Mouse (Mus musculus): ENCODE results near the gene Ralgps1. TPM values are rescaled to one million over a fixed set of nuclear protein-coding genes. Genes with fewer than 3 reads are reported as not detected.

Ralgps1 gene
- polyA plus RNA-seq, 1 experiment from 2014 or later = 7.9 TPM

DNA sequence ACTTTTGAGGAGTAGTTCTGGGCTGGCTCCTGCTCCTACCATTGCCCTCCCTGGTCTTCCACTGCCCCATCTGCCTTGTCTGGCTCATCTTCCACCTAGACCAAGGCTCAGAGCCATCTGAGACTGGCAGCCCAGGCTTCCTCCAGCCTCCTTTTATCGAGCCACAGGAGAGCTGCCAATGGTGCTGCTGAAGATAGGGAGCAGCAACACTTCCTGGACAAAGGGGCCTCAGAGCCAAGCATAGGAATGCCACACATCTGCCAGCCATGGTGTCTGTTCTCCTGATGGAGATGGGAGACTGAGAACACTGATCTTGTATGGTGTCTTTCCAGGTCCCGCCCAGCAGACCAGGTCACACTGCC lies 102.2 kb downstream of the Ralgps1 start:
- 80% methylated on average over 2 of the region's 2 CpGs for WGBS
- H3K4me2 ChIP-seq (replicated peaks; ENCODE audit: low read depth, low read length) = no peak overlapping the region
- no peak overlapping the region for H3K27ac ChIP-seq (ENCODE audit: low read depth, low read length)
- no peaks in the 10 kb centered on the region for H3K9me3 ChIP-seq (ENCODE audit: control insufficient read depth, low read length)
- no peak overlapping the region for H3K4me3 ChIP-seq (ENCODE audit: low read length)
- no peak for ATAC-seq (ENCODE audit: low FRiP score, low TSS enrichment)
- H3K27me3 ChIP-seq (ENCODE audit: control insufficient read depth, insufficient read depth, low read length) = no peaks in the 10 kb centered on the region
- H3K36me3 ChIP-seq (ENCODE audit: control insufficient read depth, insufficient read depth, low read length) = no peaks in the 10 kb centered on the region
- H3K4me1 ChIP-seq (ENCODE audit: control insufficient read depth, insufficient read depth, low read length) = peaks cover 5% of the 10 kb centered on the region
- no peak overlapping the region for H3K9ac ChIP-seq (ENCODE audit: low read depth, low read length)

DNA sequence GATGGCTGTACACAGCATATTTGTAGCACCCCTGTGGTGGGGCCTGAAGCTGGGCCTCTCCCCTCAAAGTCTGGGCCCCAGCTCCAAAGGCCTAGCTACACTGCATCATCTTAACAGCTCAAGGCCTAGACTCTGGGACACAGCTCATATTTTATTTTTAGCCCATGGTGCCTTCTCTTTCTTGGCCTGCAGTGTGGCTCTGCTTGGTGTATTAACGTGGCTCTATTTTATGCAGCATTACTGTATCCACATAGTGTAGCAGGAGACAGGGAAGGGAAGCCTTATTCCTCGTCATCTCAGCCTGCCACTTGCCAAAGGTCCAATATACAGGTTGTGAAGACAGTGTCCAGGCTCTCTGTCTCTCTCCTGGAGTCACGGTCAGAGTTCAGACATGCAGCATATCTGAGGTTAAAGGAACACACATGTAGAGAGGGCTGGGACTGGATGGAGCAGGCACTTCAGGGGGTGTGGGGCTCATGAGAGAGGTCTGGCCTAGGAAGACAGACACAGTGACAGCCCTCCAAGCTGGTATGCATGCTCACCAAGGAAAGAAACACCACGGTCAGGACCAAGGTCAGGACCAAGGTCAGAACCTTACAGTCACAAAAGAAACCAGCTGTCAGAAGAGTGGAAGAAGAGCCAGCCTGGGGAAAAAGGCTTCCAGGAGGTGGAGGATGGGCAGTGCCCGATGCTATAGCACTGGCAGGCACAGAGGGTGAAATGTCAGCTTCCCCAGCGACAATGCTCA lies 102.7 kb downstream of the Ralgps1 start:
- Histone ChIP-seq H3K36me3 (ENCODE audit: control insufficient read depth, insufficient read depth, low read length) (no peaks in the 10 kb centered on the region), H3K27ac (ENCODE audit: low read depth, low read length) (no peak overlapping the region), H3K9me3 (ENCODE audit: control insufficient read depth, low read length) (no peaks in the 10 kb centered on the region), H3K4me2 (replicated peaks; ENCODE audit: low read depth, low read length) (no peak overlapping the region), H3K4me3 (ENCODE audit: low read length) (no peak overlapping the region), H3K9ac (ENCODE audit: low read depth, low read length) (no peak overlapping the region), H3K4me1 (ENCODE audit: control insufficient read depth, insufficient read depth, low read length) (peaks cover 3% of the 10 kb centered on the region; the same call in 1 of the 2 replicates), H3K27me3 (ENCODE audit: control insufficient read depth, insufficient read depth, low read length) (no peaks in the 10 kb centered on the region)
- WGBS = 63% methylated on average over 6 of the region's 6 CpGs
- no peak for ATAC-seq (ENCODE audit: low FRiP score, low TSS enrichment)

DNA sequence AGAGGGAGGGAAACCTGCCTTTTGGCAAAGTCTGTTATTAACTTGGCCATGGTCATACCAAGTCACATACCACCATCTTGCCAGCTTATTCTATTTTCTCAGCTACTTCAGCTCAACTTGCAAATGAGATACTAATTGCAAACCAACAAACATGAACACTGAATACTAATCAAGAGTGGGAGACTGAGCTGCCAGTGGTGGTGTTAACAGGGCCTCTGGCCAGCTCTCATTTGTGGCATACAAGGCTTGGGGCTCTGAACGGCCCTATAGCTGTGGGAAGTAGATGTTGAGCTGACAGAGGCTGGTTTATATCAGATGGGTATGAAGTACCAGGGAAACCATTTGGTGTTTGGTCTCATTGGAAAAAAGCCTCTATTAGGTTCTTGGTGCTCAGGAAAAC lies 104.2 kb downstream of the Ralgps1 start:
- H3K4me3 ChIP-seq (ENCODE audit: low read length) = no peak overlapping the region
- no peaks in the 10 kb centered on the region for H3K27me3 ChIP-seq (ENCODE audit: control insufficient read depth, insufficient read depth, low read length)
- no peak overlapping the region for H3K4me2 ChIP-seq (replicated peaks; ENCODE audit: low read depth, low read length)
- H3K36me3 ChIP-seq (ENCODE audit: control insufficient read depth, insufficient read depth, low read length) = no peaks in the 10 kb centered on the region
- WGBS = 81% methylated on average over 1 of the region's 1 CpGs
- H3K4me1 ChIP-seq (ENCODE audit: control insufficient read depth, insufficient read depth, low read length) = 0 out of 2 replicates have a peak, but pooled peaks cover 3% of the 10 kb centered on the region
- H3K27ac ChIP-seq (ENCODE audit: low read depth, low read length) = no peak overlapping the region
- H3K9ac ChIP-seq (ENCODE audit: low read depth, low read length) = no peak overlapping the region
- ATAC-seq (ENCODE audit: low FRiP score, low TSS enrichment) = no peak
- no peaks in the 10 kb centered on the region for H3K9me3 ChIP-seq (ENCODE audit: control insufficient read depth, low read length)

DNA sequence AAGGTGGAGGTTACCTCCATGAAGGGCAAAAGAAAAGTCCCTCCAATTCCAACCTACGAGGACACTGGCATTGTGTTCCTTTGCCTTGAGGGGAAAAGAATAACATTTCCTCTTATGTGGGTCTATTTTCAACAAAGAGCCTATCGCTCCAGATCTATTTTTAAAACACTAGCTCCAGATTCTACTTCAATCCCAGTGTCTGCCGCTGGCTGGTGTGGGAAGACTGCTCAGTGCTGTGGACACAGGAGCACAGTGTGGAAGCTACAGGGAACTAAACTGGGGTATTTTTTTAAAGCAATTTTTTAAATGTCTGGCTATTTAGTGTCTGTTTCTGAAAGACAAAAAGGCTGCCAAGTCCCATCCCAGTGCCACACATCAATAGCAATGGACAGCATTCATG lies 105.5 kb downstream of the Ralgps1 start:
- Histone ChIP-seq H3K27ac (ENCODE audit: low read depth, low read length) (no peak overlapping the region), H3K27me3 (ENCODE audit: control insufficient read depth, insufficient read depth, low read length) (no peaks in the 10 kb centered on the region), H3K4me2 (replicated peaks; ENCODE audit: low read depth, low read length) (no peak overlapping the region), H3K36me3 (ENCODE audit: control insufficient read depth, insufficient read depth, low read length) (no peaks in the 10 kb centered on the region), H3K9ac (ENCODE audit: low read depth, low read length) (no peak overlapping the region), H3K4me1 (ENCODE audit: control insufficient read depth, insufficient read depth, low read length) (no peaks in the 10 kb centered on the region), H3K4me3 (ENCODE audit: low read length) (no peak overlapping the region), H3K9me3 (ENCODE audit: control insufficient read depth, low read length) (no peaks in the 10 kb centered on the region)
- 79% methylated on average over 3 of the region's 3 CpGs for WGBS
- ATAC-seq (ENCODE audit: low FRiP score, low TSS enrichment) = no peak

DNA sequence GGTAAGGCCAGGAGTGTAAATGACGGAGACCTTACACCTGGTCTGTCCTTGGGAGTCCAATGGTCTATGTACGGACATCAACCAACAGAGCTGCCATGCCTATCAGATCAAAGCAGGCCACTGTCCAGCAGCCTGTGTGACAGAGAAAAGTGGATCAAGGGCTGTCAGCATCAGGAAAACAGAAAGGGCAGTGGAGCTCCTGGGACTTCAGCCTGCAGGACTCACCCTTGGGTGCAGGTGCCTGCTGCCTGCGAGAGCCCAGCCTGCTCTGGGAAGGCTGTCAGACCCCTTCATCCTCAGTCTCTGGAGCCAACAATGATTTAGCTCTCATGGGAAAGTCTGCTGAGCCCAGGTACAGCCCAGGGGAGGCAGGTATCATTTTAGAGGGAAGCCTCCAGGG lies 109.8 kb downstream of the Ralgps1 start:
- no peaks in the 10 kb centered on the region for H3K9me3 ChIP-seq (ENCODE audit: control insufficient read depth, low read length)
- no peak overlapping the region for H3K4me2 ChIP-seq (replicated peaks; ENCODE audit: low read depth, low read length)
- H3K4me1 ChIP-seq (ENCODE audit: control insufficient read depth, insufficient read depth, low read length) = 0 out of 2 replicates have a peak, but pooled peaks cover 2% of the 10 kb centered on the region
- H3K36me3 ChIP-seq (ENCODE audit: control insufficient read depth, insufficient read depth, low read length) = no peaks in the 10 kb centered on the region
- H3K4me3 ChIP-seq (ENCODE audit: low read length) = no peak overlapping the region
- no peak for ATAC-seq (ENCODE audit: low FRiP score, low TSS enrichment)
- no peak overlapping the region for H3K27ac ChIP-seq (ENCODE audit: low read depth, low read length)
- no peaks in the 10 kb centered on the region for H3K27me3 ChIP-seq (ENCODE audit: control insufficient read depth, insufficient read depth, low read length)
- H3K9ac ChIP-seq (ENCODE audit: low read depth, low read length) = no peak overlapping the region
- WGBS = 76% methylated on average over 3 of the region's 3 CpGs

DNA sequence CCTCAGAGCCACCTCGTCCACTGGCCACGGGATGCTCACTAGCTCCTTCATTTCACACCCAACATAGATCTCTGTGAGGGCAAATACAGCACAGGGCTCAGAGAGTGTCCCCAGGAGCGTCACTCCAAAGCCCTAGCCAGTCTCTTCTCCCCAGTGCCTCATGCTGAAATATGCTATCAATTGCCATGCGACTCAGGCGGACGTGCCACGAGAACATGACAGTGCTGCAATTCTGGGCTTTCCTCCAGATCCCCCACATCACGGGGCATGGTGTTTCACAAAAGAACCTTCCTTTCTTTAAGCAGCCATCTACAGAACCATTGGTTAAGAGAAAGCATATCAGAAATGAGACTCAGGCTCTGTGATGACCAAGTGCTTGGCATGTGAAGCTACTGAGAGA lies 110.5 kb downstream of the Ralgps1 start:
- 0 out of 2 replicates have a peak, but pooled peaks cover 3% of the 10 kb centered on the region for H3K4me1 ChIP-seq (ENCODE audit: control insufficient read depth, insufficient read depth, low read length)
- H3K4me3 ChIP-seq (ENCODE audit: low read length) = no peak overlapping the region
- H3K27ac ChIP-seq (ENCODE audit: low read depth, low read length) = no peak overlapping the region
- H3K4me2 ChIP-seq (replicated peaks; ENCODE audit: low read depth, low read length) = no peak overlapping the region
- WGBS = 89% methylated on average over 8 of the region's 8 CpGs
- ATAC-seq (ENCODE audit: low FRiP score, low TSS enrichment) = no peak
- no peaks in the 10 kb centered on the region for H3K36me3 ChIP-seq (ENCODE audit: control insufficient read depth, insufficient read depth, low read length)
- no peaks in the 10 kb centered on the region for H3K9me3 ChIP-seq (ENCODE audit: control insufficient read depth, low read length)
- no peak overlapping the region for H3K9ac ChIP-seq (ENCODE audit: low read depth, low read length)
- no peaks in the 10 kb centered on the region for H3K27me3 ChIP-seq (ENCODE audit: control insufficient read depth, insufficient read depth, low read length)

DNA sequence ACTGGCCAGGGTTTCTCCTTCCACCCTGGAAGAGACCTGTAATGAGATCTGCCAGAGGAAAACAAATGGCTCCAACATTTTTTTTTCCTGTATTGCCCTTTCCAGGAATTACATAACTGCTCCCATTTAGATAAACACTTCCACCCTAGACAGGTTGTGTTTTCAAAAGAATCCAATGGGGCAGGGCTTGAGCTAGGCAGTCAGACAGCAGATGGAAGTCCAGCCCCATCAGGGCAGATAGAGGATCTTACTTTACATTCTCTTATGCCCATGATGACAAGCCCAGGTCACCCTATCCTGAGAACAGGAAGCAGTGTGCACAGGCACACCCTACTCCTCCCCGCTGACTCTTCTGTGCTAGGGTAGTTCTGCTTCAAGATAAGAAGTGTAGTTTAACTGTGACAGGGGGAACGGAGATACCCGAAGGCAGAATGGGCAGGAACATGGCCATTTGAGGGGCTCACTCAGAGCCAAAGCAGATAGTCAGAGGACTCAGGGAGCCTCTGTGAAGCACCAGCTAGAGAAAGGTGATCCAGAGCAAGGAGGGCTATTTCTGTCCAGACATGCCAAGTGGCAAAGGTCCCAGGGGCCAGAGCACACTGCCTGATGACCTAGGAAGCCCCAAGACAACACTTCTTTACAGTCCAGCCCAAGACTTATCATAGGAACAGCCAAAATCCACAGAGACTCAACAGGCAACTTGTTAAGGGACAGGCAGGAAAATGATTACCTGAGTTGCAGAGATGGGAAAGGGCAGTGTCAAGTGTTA lies 114.3 kb downstream of the Ralgps1 start:
- Histone ChIP-seq H3K9ac (ENCODE audit: low read depth, low read length) (no peak overlapping the region), H3K4me2 (replicated peaks; ENCODE audit: low read depth, low read length) (no peak overlapping the region), H3K27ac (ENCODE audit: low read depth, low read length) (no peak overlapping the region), H3K4me1 (ENCODE audit: control insufficient read depth, insufficient read depth, low read length) (peaks cover 12% of the 10 kb centered on the region; the same call in 1 of the 2 replicates), H3K27me3 (ENCODE audit: control insufficient read depth, insufficient read depth, low read length) (no peaks in the 10 kb centered on the region), H3K36me3 (ENCODE audit: control insufficient read depth, insufficient read depth, low read length) (no peaks in the 10 kb centered on the region), H3K4me3 (ENCODE audit: low read length) (no peak overlapping the region), H3K9me3 (ENCODE audit: control insufficient read depth, low read length) (no peaks in the 10 kb centered on the region)
- 81% methylated on average over 3 of the region's 3 CpGs for WGBS
- ATAC-seq (ENCODE audit: low FRiP score, low TSS enrichment) = no peak

DNA sequence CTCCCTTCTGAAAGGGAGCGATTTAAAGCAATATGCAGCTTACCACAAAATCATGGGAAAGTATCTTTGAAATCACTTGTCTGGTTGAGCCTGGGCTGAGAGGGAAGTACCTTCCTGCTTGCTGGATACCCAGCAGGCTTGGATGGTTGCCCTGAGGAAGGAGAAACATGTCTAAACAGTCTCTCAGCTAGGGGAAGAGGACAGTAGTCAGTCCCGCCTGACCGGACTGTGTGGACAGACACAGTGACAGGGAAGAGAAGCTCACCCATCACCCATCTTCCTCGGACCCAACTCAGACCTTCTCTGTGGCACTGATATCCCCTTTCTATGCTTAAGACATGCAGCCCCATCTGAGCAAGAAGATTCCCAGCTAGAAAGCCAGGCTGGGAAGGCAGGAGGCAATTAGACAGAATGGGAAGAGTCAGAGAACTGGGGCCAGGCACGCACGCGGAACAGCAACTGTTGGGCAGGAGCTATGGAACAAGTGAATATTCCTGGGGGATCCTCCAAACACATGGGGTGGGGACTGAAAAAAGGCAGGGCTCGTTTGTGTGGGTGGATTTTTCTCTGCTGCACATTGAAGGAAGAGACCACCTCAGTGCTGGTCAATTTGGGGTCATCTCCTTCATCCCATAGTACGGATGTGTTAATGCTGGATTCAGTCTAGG lies 116.8 kb downstream of the Ralgps1 start:
- H3K9me3 ChIP-seq (ENCODE audit: control insufficient read depth, low read length) = no peaks in the 10 kb centered on the region
- peaks cover 12% of the 10 kb centered on the region; the same call in 1 of the 2 replicates for H3K4me1 ChIP-seq (ENCODE audit: control insufficient read depth, insufficient read depth, low read length)
- ATAC-seq (ENCODE audit: low FRiP score, low TSS enrichment) = no peak
- H3K4me2 ChIP-seq (replicated peaks; ENCODE audit: low read depth, low read length) = no peak overlapping the region
- H3K36me3 ChIP-seq (ENCODE audit: control insufficient read depth, insufficient read depth, low read length) = no peaks in the 10 kb centered on the region
- no peak overlapping the region for H3K4me3 ChIP-seq (ENCODE audit: low read length)
- WGBS = 83% methylated on average over 9 of the region's 9 CpGs
- no peak overlapping the region for H3K27ac ChIP-seq (ENCODE audit: low read depth, low read length)
- no peaks in the 10 kb centered on the region for H3K27me3 ChIP-seq (ENCODE audit: control insufficient read depth, insufficient read depth, low read length)
- H3K9ac ChIP-seq (ENCODE audit: low read depth, low read length) = no peak overlapping the region
